Mouse (Mus musculus) neural tube, embryonic 14.5 days (tissue): ENCODE results near the gene Cox7b. TPM values are rescaled to one million over a fixed set of nuclear protein-coding genes. Genes with fewer than 3 reads are reported as not detected.

Source experiments
- ATAC-seq: fragments of 200-750 bp; cut with Nextera tagmentation; 2 replicates; pipeline ENCODE4 v1.8.0; 2017; ENCODE audit warnings: low read depth, mild to moderate bottlenecking, moderate TSS enrichment, moderate library complexity
- H3K27ac ChIP-seq: fragments of 300-500 bp; sonication (generic); 2 replicates; pipeline ENCODE4 v1.5.1; 2014; ENCODE audit warnings: low read depth, mild to moderate bottlenecking, control low read depth, low read length, moderate library complexity, mixed read lengths
- H3K27me3 ChIP-seq: fragments of 300-500 bp; sonication (generic); 2 replicates; pipeline ENCODE4 v1.6.1; 2014; ENCODE audit warnings: low read length; ENCODE audit not compliant: control insufficient read depth, insufficient read depth
- H3K36me3 ChIP-seq: fragments of 300-500 bp; sonication (generic); 2 replicates; pipeline ENCODE4 v1.6.1; 2014; ENCODE audit warnings: low read length, mixed read lengths; ENCODE audit not compliant: control insufficient read depth, insufficient read depth
- H3K4me1 ChIP-seq: fragments of 300-500 bp; sonication (generic); 2 replicates; pipeline ENCODE4 v1.6.1; 2014; ENCODE audit warnings: low read length; ENCODE audit not compliant: control insufficient read depth, insufficient read depth
- H3K4me2 ChIP-seq: fragments of 300-500 bp; sonication (generic); 2 replicates; pipeline ENCODE4 v1.6.1; 2014; ENCODE audit warnings: mild to moderate bottlenecking, low read depth, low read length, control low read depth
- H3K4me3 ChIP-seq: fragments of 300-500 bp; sonication (generic); 2 replicates; pipeline ENCODE4 v1.5.1; 2014; ENCODE audit warnings: low read depth, low read length, control low read depth, mixed read lengths
- H3K9ac ChIP-seq: fragments of 300-500 bp; sonication (generic); replicated peaks from 2 replicates; pipeline ENCODE4 v1.6.1; 2014; ENCODE audit warnings: low read depth, mild to moderate bottlenecking, control low read depth, low read length, mixed read lengths
- H3K9me3 ChIP-seq: fragments of 300-500 bp; sonication (generic); 2 replicates; pipeline ENCODE4 v1.6.1; 2016; ENCODE audit warnings: low read length; ENCODE audit not compliant: control insufficient read depth
- WGBS: fragments of 180-500 bp; shearing (Covaris S2); extraction: QIAGEN DNeasy Blood & Tissue Kit; methylation state at CpG from one replicate; pipeline ENCODE4 v1.1.7; 2014; 5-methylcytosine and 5-hydroxymethylcytosine counted together
- polyA plus RNA-seq: library from polyadenylated mRNA; unstranded; fragments of >200 nt; fragmentation: Nextera tagmentation; extraction: Ambion mirVana; gene quantifications from 2 replicates; pipeline ENCODE4 v1.2.1, GENCODE M21; 2014

The Cox7b gene
- polyA plus RNA-seq, 1 experiment from 2014 or later = 493 TPM

DNA sequence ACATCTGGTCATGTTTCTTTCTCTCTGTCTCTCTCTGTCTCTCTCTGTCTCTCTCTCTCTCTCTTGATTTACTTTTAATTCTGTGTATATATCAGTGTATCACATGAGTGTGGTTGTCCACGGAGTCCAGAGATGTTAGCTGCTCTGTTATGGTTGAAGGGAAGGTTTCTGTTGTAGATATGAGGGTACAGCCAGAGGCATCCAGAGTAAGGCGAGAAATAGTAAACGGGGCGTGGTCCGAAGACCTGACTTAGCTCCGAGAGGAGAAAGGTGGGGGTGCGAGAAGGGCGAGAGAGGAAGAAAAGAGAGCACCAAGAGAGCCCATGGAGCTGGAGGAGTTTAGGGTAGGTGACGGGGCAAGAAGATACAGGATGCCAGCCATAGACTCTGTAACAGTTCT lies 30.4 kb downstream of the Cox7b start:
- no peaks in the 10 kb centered on the region for H3K9me3 ChIP-seq
- no peak overlapping the region for H3K9ac ChIP-seq
- no peak overlapping the region for H3K27ac ChIP-seq
- H3K36me3 ChIP-seq = no peaks in the 10 kb centered on the region
- no peak overlapping the region for H3K4me3 ChIP-seq
- no peak for ATAC-seq
- H3K27me3 ChIP-seq = no peaks in the 10 kb centered on the region
- H3K4me1 ChIP-seq = no peaks in the 10 kb centered on the region
- H3K4me2 ChIP-seq = no peak overlapping the region
- 66% methylated on average over 9 of the region's 9 CpGs for WGBS

DNA sequence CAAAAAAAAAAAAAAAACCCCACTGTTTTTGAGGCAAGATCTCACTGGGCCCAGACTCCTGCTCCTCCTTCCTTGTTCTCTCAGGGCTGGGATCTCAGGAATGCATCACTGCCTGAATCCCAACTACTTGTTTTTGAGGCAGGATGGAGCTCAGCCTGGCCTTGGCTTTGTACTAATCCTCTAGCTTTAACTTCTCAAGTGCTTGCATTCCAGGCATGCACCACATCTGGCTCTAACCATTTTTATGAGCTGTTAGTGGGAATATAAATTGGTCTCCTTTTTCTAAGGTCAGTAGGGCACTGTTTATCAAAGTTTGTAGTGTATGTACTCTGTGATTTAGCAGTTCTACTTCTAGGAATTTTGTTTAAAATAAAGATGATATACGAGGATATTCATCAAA lies 32.7 kb downstream of the Cox7b start:
- no peak overlapping the region for H3K4me2 ChIP-seq
- H3K27ac ChIP-seq = no peak overlapping the region
- no peaks in the 10 kb centered on the region for H3K27me3 ChIP-seq
- no peak overlapping the region for H3K9ac ChIP-seq
- no peaks in the 10 kb centered on the region for H3K36me3 ChIP-seq
- H3K4me3 ChIP-seq = no peak overlapping the region
- H3K9me3 ChIP-seq = no peaks in the 10 kb centered on the region
- no peak for ATAC-seq
- H3K4me1 ChIP-seq = no peaks in the 10 kb centered on the region
- 95% methylated on average over 1 of the region's 1 CpGs for WGBS

Other genes starting within 250 kb of the Cox7b start
- gene Atrx, start 86.3 kb upstream of the Cox7b start, polyA plus RNA-seq = 237 and 266 TPM in 2 replicates
- gene Magt1, start 3.8 kb upstream of the Cox7b start, polyA plus RNA-seq = 17.1 and 27.3 TPM in 2 replicates
- 12.3 and 19.9 TPM in 2 replicates for gene Atp7a, start 11.6 kb downstream of the Cox7b start, polyA plus RNA-seq
- 0.08 and 0.18 TPM in 2 replicates for gene Tlr13, start 127.5 kb downstream of the Cox7b start, polyA plus RNA-seq
- 266 and 275 TPM in 2 replicates for gene Pgk1, start 171.4 kb downstream of the Cox7b start, polyA plus RNA-seq
- gene Taf9b, start 205.5 kb downstream of the Cox7b start, polyA plus RNA-seq = 22.2 and 24.7 TPM in 2 replicates
- gene Fnd3c2, start 239.7 kb downstream of the Cox7b start, polyA plus RNA-seq = not detected in 2 replicates